ENCODE assay signal across 13 mouse cellular contexts in the genomic region with DNA sequence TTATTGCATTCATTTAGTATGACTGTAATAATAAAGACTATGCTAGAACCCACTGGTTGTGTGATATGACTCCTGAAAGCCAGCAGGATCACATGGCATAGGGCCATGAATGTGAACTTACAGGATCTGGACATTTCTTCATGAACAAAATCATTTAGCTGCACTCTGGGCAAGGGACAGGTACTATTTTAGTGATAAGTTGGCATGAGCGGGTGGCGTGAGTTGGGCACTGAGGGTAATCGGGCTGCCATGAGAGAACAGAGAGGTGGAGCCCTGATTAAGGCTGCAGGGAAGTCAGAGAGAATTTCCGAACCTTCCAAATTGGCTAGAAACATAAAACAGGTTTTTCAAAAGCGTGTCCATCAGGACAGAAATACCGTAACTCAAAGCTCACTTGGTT.
"Had no signal": no experiment of that assay in that cellular context is flagged by ENCODE, and none has a peak within 500 bp of the region (broad histone marks: within the 10 kb centered on the region; RNA-seq: fewer than 3 reads in every experiment).

No protein-coding gene starts in this region.

- DNase-seq: liver, postnatal 0 days; lung, adult 2 months; lung, postnatal 14 days; lung, postnatal 36 days; right cerebral cortex, postnatal 14 days; thymus, adult 18-20 months; thymus, postnatal 14 days; thymus, postnatal 36 days had no signal

- H3K9ac ChIP-seq: liver, postnatal 0 days; lung, embryonic 15.5 days; neural tube, embryonic 12.5 days; stomach, embryonic 15.5 days had no signal

- H3K4me3 ChIP-seq: lung, embryonic 15.5 days; megakaryocyte, embryonic 14.5 days; neural tube, embryonic 12.5 days; stomach, embryonic 15.5 days had no signal

- H3K27ac ChIP-seq: lung, embryonic 15.5 days; macrophage; neural tube, embryonic 12.5 days; stomach, embryonic 15.5 days had no signal

- H3K36me3 ChIP-seq: lung, embryonic 15.5 days; neural tube, embryonic 12.5 days; stomach, embryonic 15.5 days had no signal

- H3K27me3 ChIP-seq: neural tube, embryonic 12.5 days; stomach, embryonic 15.5 days had no signal
